Mouse (Mus musculus): ENCODE data around the gene Ccdc107.

GRCm38 (mm10) chr4:43480985-43481384 lies 11.7 kb upstream of the Ccdc107 start:
- TF ChIP-seq CTCF (IDR thresholded peaks at IDR 0.05; ENCODE audit: borderline replicate concordance, insufficient read depth, low read depth, low read length) (no peak), POLR2A (IDR thresholded peaks at IDR 0.05; ENCODE audit: borderline replicate concordance, insufficient read depth, low read length) (no peak)
